Mouse (Mus musculus) c-Kit-negative CD71-positive TER-119-positive erythroid progenitor cells, embryonic 14.5 days (primary cell): Measurements from ENCODE around the gene Msto1.
"Not testable (repeated sequence)": the region's sequence is repeated elsewhere in the genome, so short reads cannot be mapped to it uniquely, and the experiment has no call there.

ENCODE experiments used
- DNase-seq: peaks from one replicate; pipeline ENCODE4 v3.0.0-alpha.2; 2013; ENCODE audit warnings: low read depth, low spot score

The Msto1 gene

GRCm38 (mm10) chr3:88913511-88914383 lies at the start of gene Msto1:
Gene Msto1 (minus strand): TSS chr3:88913999.
- peak; percentile 83 for DNase-seq

DNA sequence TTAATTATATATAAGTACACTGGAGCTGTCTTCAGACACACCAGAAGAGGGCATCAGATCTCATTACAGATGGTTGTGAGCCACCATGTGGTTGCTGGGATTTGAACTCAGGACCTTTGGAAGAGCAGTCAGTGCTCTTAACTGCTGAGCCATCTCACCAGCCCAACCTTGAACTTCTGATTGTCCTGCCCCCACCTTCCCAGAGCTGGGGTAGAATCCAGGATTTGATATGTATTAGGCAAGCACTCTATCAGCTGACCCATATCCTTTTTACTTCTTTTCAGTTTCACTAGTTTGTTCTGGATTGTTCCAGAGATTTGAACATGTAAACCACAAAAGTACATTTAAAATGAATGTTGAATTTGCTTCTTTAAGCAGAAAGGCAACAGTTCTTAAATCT lies 49.4 kb upstream of the Msto1 start:
- DNase-seq = not testable (repeated sequence)

GRCm38 (mm10) chr3:88953736-88954135 lies 39.9 kb upstream of the Msto1 start:
- DNase-seq = no peak

DNA sequence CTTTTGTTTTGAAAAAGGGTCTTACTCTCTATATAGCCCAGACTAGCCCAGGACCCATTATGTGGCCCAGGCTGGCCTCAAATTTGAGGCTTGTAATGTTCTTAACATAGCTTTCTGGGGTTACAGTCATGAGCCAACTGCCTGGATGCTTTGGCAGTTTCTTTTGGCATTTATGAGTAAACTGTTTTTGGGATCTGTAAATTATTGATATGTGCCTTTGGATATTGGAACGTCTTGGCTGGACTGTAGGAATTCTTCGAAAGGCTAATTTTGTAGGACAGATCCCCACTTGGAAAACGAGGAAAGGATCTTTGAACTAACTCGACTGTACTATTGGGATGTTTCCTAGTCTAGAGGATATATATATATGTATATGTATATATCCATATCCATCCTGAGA lies 39.4 kb upstream of the Msto1 start:
- no peak for DNase-seq

GRCm38 (mm10) chr3:88951327-88951800 lies 37.6 kb upstream of the Msto1 start:
- peak; percentile 22 for DNase-seq

- peak; percentile 69 for DNase-seq
These were observed 37.0 kb upstream of the Msto1 start, which contains the start of the genes Ash1l and Dap3 for GRCm38 (mm10) chr3:88950576-88951326. Gene Ash1l (plus strand): TSS chr3:88950622. Gene Dap3 (minus strand): TSS chr3:88951181.

DNA sequence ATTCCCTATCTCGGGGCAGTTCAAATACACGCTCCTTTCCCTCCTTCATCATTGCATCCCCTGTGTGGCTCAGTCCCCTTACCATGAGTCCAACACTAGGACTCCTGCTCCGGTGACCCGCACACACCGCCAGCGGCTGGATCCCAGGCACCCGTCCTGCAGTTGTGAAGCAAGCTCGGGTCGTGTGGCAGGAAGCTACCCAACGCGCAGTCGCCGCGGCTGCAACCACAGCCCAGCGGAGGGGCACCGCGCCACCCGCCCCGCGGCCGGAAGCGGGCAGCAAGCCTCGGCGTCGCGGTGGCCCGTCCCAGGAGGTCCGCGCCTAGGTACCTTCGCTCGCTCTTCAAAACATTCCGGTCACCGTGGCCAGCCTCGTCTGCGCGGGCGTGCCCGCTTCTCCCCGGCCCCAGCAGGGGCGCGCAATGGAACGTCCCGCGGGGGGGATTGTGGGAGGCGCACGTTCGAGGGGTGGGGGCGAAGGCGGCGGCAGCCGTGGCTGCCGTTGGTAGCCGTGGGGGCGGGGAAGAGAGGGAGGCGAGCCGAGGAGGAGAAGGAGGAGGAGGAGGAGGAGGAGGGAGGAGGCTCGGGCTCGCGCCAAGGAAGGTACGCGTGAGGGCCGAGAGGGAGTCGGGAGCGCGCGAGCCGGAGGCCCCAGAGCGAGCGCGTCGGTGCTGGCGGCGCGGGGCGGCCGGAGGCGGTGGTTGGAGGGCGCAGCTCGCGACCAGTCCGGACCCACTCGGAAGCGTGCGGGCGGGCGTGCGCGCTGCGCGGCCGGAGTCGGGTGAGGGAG lies 36.2 kb upstream of the Msto1 start:
- peak; percentile 68 for DNase-seq

- DNase-seq = no peak
These were observed 30.3 kb upstream of the Msto1 start for GRCm38 (mm10) chr3:88944109-88944508.

- no peak for DNase-seq
These were observed 28.6 kb upstream of the Msto1 start for GRCm38 (mm10) chr3:88942316-88942880.

GRCm38 (mm10) chr3:88939749-88940148 lies 25.9 kb upstream of the Msto1 start:
- peak; percentile 55 for DNase-seq

DNA sequence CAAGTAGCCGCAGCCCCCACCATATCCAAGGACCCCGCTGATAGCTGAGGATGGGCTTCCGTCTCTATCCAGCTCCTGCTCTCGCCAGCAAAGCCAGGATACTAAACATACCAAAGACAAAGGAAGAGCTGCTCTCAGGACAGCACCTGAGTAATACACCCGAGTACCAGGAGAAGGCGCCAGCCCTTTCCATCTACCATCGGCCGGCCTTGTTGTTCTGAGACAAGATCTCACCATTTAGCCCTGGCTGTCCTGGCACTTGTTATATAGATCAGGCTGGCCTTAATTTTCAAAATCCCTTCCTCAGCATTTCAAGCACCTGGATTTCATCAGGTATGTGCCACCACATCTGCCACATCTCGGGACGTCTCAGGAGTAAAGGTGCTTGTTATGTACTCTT lies 25.3 kb upstream of the Msto1 start:
- no peak for DNase-seq

DNA sequence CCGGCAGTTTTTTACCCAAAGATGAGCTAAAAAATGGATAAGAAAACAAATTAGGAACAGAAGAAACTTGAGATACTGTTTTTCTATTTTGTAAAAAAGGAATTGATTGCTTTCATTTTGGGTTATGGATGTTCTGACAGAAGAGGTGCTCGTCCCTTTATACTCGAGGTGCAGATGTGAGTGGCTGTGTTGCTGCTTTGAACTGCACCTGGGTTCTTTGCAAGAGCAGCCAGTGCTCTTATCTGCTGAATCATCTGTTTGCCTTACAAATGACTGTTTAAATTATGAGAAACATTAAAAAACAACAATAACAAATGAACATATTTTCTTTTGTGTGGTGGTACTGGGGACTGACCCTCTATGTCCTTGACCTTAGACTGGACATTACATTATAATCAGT lies 15.7 kb upstream of the Msto1 start:
- no peak for DNase-seq

DNA sequence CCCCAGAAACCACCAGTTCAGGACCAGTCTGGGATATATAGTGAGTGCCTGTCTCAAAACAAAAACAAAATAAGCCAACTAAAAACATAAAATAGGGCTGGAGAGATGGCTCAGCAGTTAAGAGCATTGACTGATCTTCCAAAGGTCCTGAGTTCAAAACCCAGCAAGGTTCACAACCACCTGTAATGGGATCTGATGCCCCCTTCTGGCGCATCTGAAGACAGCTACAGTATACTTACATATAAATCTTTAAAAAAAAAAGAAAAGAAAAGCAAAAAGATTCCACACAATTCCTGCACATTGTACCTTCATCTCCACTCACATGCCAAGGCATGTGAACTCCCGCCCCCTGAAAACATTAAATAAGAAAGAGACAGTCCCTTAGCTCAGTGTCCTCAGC lies 11.9 kb upstream of the Msto1 start:
- no peak for DNase-seq

- no peak for DNase-seq
These were observed 10.3 kb upstream of the Msto1 start for GRCm38 (mm10) chr3:88923989-88924591.

DNA sequence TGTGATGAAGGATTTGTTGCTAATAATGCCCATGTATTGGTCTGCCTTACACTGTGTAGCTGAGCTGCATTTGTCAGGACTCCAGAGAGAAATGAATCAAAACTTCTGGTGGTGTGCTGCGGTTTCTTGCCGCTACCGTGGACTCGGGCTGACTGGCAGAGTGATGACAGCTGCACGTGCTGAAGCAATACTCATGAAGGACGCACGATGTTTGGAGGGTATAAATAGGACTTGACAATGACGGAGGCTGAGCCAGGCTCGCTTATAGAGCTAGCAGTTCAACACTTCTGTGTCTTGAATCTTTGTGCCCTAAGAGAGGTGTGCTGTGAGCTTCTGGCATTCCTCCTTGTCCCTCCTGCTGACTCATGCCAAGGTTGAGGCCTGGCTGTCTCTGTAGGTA lies 7.6 kb upstream of the Msto1 start:
- DNase-seq = no peak

- no peak for DNase-seq
These were observed 5.2 kb upstream of the Msto1 start for GRCm38 (mm10) chr3:88918981-88919380.

GRCm38 (mm10) chr3:88914384-88914810 lies 598 bp upstream of the Msto1 start:
- DNase-seq = no peak

DNA sequence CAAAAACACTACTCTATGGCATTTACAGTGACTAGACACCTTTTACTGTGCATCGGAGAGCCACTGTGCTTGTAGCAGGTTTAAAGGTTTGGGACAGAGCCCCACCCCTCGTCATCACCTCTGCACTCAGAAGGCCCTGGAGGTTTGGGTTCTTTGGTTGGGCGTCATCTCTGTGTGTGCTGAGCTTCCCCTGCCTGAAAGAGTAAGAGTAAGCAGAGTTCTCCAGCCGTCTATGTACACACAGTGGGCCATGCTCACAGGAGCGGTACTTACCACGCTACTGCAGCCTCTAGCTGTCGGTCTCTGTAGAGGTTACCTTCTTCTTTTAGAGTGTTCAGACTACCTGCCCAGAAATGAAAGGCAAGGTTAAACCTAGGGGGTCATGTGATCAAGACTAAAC lies 1.2 kb downstream of the Msto1 start:
- no peak for DNase-seq

DNA sequence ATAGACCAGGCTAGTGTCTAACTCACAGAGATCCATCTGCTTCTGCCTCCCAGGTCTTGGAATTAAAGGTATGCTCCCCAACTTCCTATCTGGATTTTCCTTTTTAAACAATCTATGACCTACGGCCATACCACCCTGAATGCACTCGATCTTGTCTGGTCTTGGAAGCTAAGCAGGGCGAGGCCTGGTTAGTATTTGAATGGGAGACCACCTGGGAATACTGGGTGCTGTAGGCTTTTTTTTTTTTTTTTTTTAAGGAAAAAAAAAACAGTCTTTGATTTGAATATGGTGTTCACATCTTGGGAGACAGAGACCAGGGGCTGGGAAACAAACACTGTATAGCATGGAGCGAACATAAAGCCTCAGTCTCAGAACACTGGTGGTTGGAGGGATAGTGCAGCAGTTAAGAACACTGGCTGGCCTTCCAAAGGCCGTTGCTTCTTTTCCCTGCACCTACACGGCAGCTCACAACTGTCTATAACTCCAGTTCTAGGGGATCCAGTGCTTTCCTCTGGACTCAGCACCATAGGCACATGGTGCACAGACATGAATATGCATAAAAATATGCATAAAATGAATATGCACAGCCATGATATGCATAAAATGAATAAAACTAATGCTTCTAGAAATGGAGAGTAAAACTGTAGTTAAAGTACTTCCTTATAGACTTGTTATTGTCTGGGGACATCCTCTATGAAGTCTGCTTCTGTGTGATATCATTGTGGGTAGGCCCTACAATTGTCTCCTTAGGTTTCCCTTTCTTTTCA lies 7.2 kb downstream of the Msto1 start:
- DNase-seq = no peak

- no peak for DNase-seq
These were observed 8.1 kb downstream of the Msto1 start for GRCm38 (mm10) chr3:88905741-88906140.
